Mouse (Mus musculus) brain, embryonic 14.5 days (tissue): ENCODE results near the gene Olfr429.

Experiments
- CTCF ChIP-seq: fragments of 200-500 bp; IDR thresholded peaks from 2 replicates; pipeline ENCODE4 v1.5.1; 2012; ENCODE audit warnings: inconsistent platforms, mild to moderate bottlenecking, moderate library complexity, borderline replicate concordance; ENCODE audit not compliant: insufficient read depth, insufficient read length; ENCODE audit errors: extremely low read depth
- POLR2A ChIP-seq: fragments of 200-500 bp; IDR thresholded peaks from 2 replicates; pipeline ENCODE4 v1.6.1; 2012; ENCODE audit warnings: mild to moderate bottlenecking, inconsistent platforms, borderline replicate concordance; ENCODE audit not compliant: poor library complexity, insufficient read depth, insufficient read length, severe bottlenecking; ENCODE audit errors: extremely low read depth

DNA sequence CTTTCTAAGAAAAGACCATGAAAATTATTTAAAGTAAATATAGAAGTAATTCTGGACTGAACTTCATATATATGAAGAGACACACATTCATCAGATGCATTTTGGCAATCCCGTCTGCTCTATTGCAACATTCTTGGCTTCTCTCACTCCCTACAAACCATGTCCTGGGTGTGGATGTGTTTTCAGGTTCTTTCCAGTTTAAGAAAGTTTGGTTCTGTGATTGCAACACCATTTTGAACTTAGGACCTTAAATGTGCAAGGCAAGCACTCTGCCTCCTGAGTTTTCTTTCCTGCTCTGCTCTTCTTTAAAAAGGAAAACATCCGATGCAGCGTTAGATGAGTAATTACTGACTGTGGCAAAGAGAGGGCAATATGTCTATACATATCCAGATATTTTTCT lies 45.7 kb upstream of the Olfr429 start:
- TF ChIP-seq CTCF (no peak), POLR2A (no peak)
